Mouse (Mus musculus) small intestine, adult 2 months (tissue): ENCODE results near the gene Socs5.

ENCODE experiments used
- CTCF ChIP-seq: fragments of 200-500 bp; IDR thresholded peaks from 2 replicates; pipeline ENCODE4 v1.5.1; 2012; ENCODE audit warnings: low read depth, mild to moderate bottlenecking, control low read depth, inconsistent platforms, low read length, moderate library complexity, mixed read lengths; ENCODE audit not compliant: insufficient replicate concordance, insufficient read length; ENCODE audit errors: extremely low read depth
- POLR2A ChIP-seq: fragments of 200-500 bp; IDR thresholded peaks from 2 replicates; pipeline ENCODE4 v1.6.1; 2012; ENCODE audit warnings: low read depth, mild to moderate bottlenecking, control low read depth, inconsistent platforms, low read length, moderate library complexity

- TF ChIP-seq POLR2A (no peak), CTCF (no peak)
Measured at GRCm38 (mm10) chr17:87063969-87064368, 43.5 kb upstream of the Socs5 start.
